Mouse (Mus musculus) C2C12 (cell line): ENCODE results near the gene Eya2. TPM values are rescaled to one million over a fixed set of nuclear protein-coding genes. Genes with fewer than 3 reads are reported as not detected.
A peak's percentile ranks its signal among the peaks of the same experiment; 100 is the strongest.

Source experiments
- H3K27me3 ChIP-seq: one replicate; pipeline ENCODE4 v1.6.1; 2011; ENCODE audit not compliant: control insufficient read depth, insufficient read depth, insufficient read length
- H3K36me3 ChIP-seq: one replicate; pipeline ENCODE4 v1.6.1; 2011; ENCODE audit not compliant: control insufficient read depth, insufficient read depth
- H3K4me3 ChIP-seq: one replicate; pipeline ENCODE4 v1.5.1; 2011; ENCODE audit warnings: mild to moderate bottlenecking, control low read depth; ENCODE audit not compliant: poor library complexity, insufficient read depth, severe bottlenecking
- H3K79me2 ChIP-seq: one replicate; pipeline ENCODE4 v1.6.1; 2011; ENCODE audit not compliant: control insufficient read depth, insufficient read depth
- H3K79me3 ChIP-seq: one replicate; pipeline ENCODE4 v1.6.1; 2011; ENCODE audit warnings: low read depth, control low read depth
- H3ac ChIP-seq: one replicate; pipeline ENCODE3; 2011; ENCODE audit warnings: low read depth; ENCODE audit not compliant: control insufficient read depth, insufficient read length
- CEBPB ChIP-seq: IDR thresholded peaks from one replicate; pipeline ENCODE4 v1.6.1; 2011; ENCODE audit warnings: low read depth, mild to moderate bottlenecking, control low read depth, moderate library complexity
- CTCF ChIP-seq: IDR thresholded peaks from one replicate; pipeline ENCODE4 v1.5.1; 2011; ENCODE audit not compliant: control insufficient read depth, insufficient read depth, insufficient read length
- FOSL1 ChIP-seq: IDR thresholded peaks from one replicate; pipeline ENCODE4 v1.8.0; 2011; ENCODE audit warnings: mild to moderate bottlenecking, low read length; ENCODE audit not compliant: poor library complexity, insufficient read depth, severe bottlenecking
- MAX ChIP-seq: IDR thresholded peaks from one replicate; pipeline ENCODE4 v1.6.1; 2011; ENCODE audit warnings: mild to moderate bottlenecking, control low read depth
- MYOD1 ChIP-seq: IDR thresholded peaks from one replicate; pipeline ENCODE4 v1.6.1; 2011; ENCODE audit warnings: low read depth; ENCODE audit not compliant: control insufficient read depth, insufficient read length
- MYOG ChIP-seq: IDR thresholded peaks from one replicate; pipeline ENCODE4 v1.6.1; 2011; ENCODE audit not compliant: control insufficient read depth, insufficient read length; ENCODE audit errors: extremely low read depth
- USF1 ChIP-seq: IDR thresholded peaks from one replicate; pipeline ENCODE4 v1.6.1; 2011; ENCODE audit warnings: low read depth, mild to moderate bottlenecking, control low read depth, moderate library complexity
- polyA plus RNA-seq: library from polyadenylated mRNA; unstranded; fragments of >200 nt; fragmentation: generic; extraction: Trizol; gene quantifications from one replicate; pipeline ENCODE4 v1.2.1, GENCODE M21; 2012; ENCODE audit warnings: missing spikeins

Gene Eya2
- polyA plus RNA-seq, 1 experiment: 0.19 TPM

DNA sequence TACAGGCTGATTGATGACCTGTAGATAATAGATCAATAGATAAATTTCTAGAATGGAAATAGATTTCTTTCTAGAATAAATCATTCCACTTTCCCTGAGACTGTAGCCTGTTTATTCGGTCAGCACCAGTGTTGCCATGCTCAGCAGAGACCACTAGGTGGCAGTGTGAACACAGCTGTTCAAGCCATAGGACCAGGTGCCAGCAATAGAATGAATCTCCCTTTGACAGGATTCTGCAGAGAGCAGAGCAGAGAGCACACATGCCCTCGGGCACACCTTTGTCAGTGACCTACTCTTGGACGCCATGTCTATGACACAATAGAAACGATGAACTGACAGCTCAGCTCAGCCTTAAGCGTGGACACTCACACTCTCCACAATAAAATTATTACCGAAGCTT, 184.1 kb downstream of the Eya2 start:
- H3ac ChIP-seq: no peak overlapping the region
- TF ChIP-seq USF1 (no peak), MAX (no peak), MYOG (no peak), FOSL1 (no peak), CTCF (peak; percentile 72), CEBPB (no peak), MYOD1 (peak; percentile 68)
- H3K27me3 ChIP-seq: no peaks in the 10 kb centered on the region
- H3K79me2 ChIP-seq: no peaks in the 10 kb centered on the region
- H3K36me3 ChIP-seq: peaks cover 5% of the 10 kb centered on the region
- no peaks in the 10 kb centered on the region for H3K79me3 ChIP-seq
- H3K4me3 ChIP-seq: no peak overlapping the region

- TF ChIP-seq FOSL1 (no peak), USF1 (no peak), CTCF (peak; percentile 93)
- peaks cover 33% of the 10 kb centered on the region for H3K36me3 ChIP-seq
- no peaks in the 10 kb centered on the region for H3K27me3 ChIP-seq
- no peak overlapping the region for H3K4me3 ChIP-seq
- H3K79me2 ChIP-seq: no peaks in the 10 kb centered on the region
- no peak overlapping the region for H3ac ChIP-seq
- H3K79me3 ChIP-seq: no peaks in the 10 kb centered on the region
Observed at GRCm38 (mm10) chr2:165782324-165782723, 187.5 kb downstream of the Eya2 start.

- H3K4me3 ChIP-seq: no peak overlapping the region
- no peaks in the 10 kb centered on the region for H3K79me3 ChIP-seq
- H3K36me3 ChIP-seq: peaks cover 60% of the 10 kb centered on the region
- no peaks in the 10 kb centered on the region for H3K79me2 ChIP-seq
- H3K27me3 ChIP-seq: no peaks in the 10 kb centered on the region
- no peak overlapping the region for H3ac ChIP-seq
- TF ChIP-seq USF1: no peak
Observed at GRCm38 (mm10) chr2:165785312-165786036, 190.6 kb downstream of the Eya2 start.

DNA sequence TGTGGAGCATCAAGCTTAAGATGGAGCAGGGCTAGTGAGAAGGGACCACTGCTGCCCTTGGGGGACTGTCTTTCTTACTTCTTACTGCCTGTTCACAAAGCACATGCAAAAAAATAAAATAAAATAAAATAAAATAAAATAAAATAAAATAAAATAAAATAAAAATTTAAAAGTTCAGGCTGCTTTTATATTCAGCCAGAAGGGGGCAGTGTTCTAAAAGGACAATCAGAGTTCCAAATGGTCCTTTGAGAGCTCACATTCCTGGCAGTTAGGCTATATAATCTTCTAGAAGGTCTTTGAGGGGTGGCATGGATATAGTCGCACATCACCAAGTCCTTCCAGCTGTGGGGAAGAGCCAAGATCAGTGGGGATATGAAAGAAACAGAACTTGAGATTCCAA, 191.6 kb downstream of the Eya2 start:
- TF ChIP-seq MAX (no peak), MYOD1 (no peak), FOSL1 (no peak), CTCF (no peak), CEBPB (no peak), MYOG (no peak), USF1 (no peak)

GRCm38 (mm10) chr2:165788005-165788404, 193.2 kb downstream of the Eya2 start:
- H3K36me3 ChIP-seq: peaks cover 84% of the 10 kb centered on the region

More for the DNA sequence above, 191.6 kb downstream of the Eya2 start:
- Histone ChIP-seq H3K79me2 (no peaks in the 10 kb centered on the region), H3K4me3 (no peak overlapping the region), H3K27me3 (no peaks in the 10 kb centered on the region), H3K36me3 (peaks cover 70% of the 10 kb centered on the region), H3K79me3 (no peaks in the 10 kb centered on the region), H3ac (no peak overlapping the region)

DNA sequence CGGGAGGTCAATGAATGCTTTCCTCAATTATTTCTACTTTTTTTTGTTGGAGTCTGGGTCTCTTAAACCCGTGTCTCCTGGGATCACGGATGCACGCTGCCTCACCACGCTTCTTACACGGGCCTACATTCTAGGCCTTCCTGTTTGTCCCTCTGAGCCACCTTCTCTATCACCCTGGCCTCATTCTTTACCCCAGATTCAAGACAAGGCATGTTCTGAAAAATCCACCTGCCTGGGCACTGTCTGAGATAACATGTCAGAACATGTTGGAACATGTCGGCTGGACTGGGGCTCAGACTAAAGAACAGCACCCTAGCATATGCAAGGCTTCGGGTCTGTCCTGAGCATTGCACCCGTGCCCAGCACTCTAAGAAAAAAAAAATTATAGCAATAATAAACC, 194.0 kb downstream of the Eya2 start:
- no peak overlapping the region for H3ac ChIP-seq
- no peaks in the 10 kb centered on the region for H3K79me2 ChIP-seq
- TF ChIP-seq MYOG: no peak
- no peak for TF ChIP-seq MAX
- TF ChIP-seq CTCF: no peak
- TF ChIP-seq MYOD1: no peak
- no peak for TF ChIP-seq USF1
- TF ChIP-seq CEBPB: no peak
- no peak for TF ChIP-seq FOSL1
- H3K27me3 ChIP-seq: no peaks in the 10 kb centered on the region
- no peaks in the 10 kb centered on the region for H3K79me3 ChIP-seq
- H3K36me3 ChIP-seq: peaks cover 89% of the 10 kb centered on the region
- no peak overlapping the region for H3K4me3 ChIP-seq

More at GRCm38 (mm10) chr2:165788005-165788404, 193.2 kb downstream of the Eya2 start:
- Histone ChIP-seq H3K79me2 (no peaks in the 10 kb centered on the region), H3K4me3 (no peak overlapping the region), H3K27me3 (no peaks in the 10 kb centered on the region), H3ac (no peak overlapping the region), H3K79me3 (no peaks in the 10 kb centered on the region)
- TF ChIP-seq MYOD1 (no peak), FOSL1 (no peak), MYOG (no peak), USF1 (no peak), MAX (no peak), CEBPB (no peak), CTCF (no peak)
